Mouse (Mus musculus) CH12F3 (cell line): ENCODE measurements around the gene Gfm2.

Experiments used
- in situ Hi-C: fragments of 300-500 bp; cut with MboI; formaldehyde crosslinking; loops from 2 replicates; pipeline ENCODE4 v1.14.3; 2020; ENCODE audit warnings: low sequenced_read_pairs

Gfm2 gene

GRCm38 (mm10) chr13:97227795-97228194, 90.1 kb downstream of the Gfm2 start:
- in situ Hi-C loops, result no loop called here

GRCm38 (mm10) chr13:97230101-97230500, 92.4 kb downstream of the Gfm2 start:
- in situ Hi-C loops, result loop anchor here (5.0 kb wide), 1 partner anchor 707 kb away; no protein-coding TSS in a partner anchor
